Mouse (Mus musculus) liver, embryonic 11.5 days (tissue): ENCODE measurements around the gene Aip. TPM values are rescaled to one million over a fixed set of nuclear protein-coding genes. Genes with fewer than 3 reads are reported as not detected.
"Not testable (repeated sequence)": the region's sequence is repeated elsewhere in the genome, so short reads cannot be mapped to it uniquely, and the experiment has no call there.

Source experiments
- ATAC-seq: fragments of 200-750 bp; cut with Nextera tagmentation; replicated peaks from 2 replicates; pipeline ENCODE4 v1.8.0; 2017; ENCODE audit warnings: moderate number of reproducible peaks, mild to moderate bottlenecking, moderate TSS enrichment, moderate library complexity; ENCODE audit not compliant: low FRiP score
- DNase-seq: peaks from one replicate; pipeline ENCODE4 v3.0.0-alpha.2; 2017; ENCODE audit warnings: low spot score
- H3K27ac ChIP-seq: fragments of 300-500 bp; sonication (generic); 2 replicates; pipeline ENCODE4 v1.5.1; 2014; ENCODE audit warnings: mild to moderate bottlenecking, low read depth, low read length, control low read depth
- H3K27me3 ChIP-seq: fragments of 300-500 bp; sonication (generic); replicated peaks from 2 replicates; pipeline ENCODE4 v1.6.1; 2014; ENCODE audit warnings: low read length, mixed read lengths; ENCODE audit not compliant: control insufficient read depth, insufficient read depth
- H3K36me3 ChIP-seq: fragments of 300-500 bp; sonication (generic); 2 replicates; pipeline ENCODE4 v1.6.1; 2014; ENCODE audit warnings: mild to moderate bottlenecking, low read length, moderate library complexity, mixed read lengths; ENCODE audit not compliant: control insufficient read depth, insufficient read depth
- H3K4me1 ChIP-seq: fragments of 300-500 bp; sonication (generic); replicated peaks from 2 replicates; pipeline ENCODE4 v1.6.1; 2014; ENCODE audit warnings: low read length, mixed read lengths; ENCODE audit not compliant: control insufficient read depth, insufficient read depth
- H3K4me2 ChIP-seq: fragments of 300-500 bp; sonication (generic); 2 replicates; pipeline ENCODE4 v1.6.1; 2014; ENCODE audit warnings: mild to moderate bottlenecking, control low read depth, moderate library complexity
- H3K4me3 ChIP-seq: fragments of 300-500 bp; sonication (generic); 2 replicates; pipeline ENCODE4 v1.5.1; 2014; ENCODE audit warnings: low read depth, low read length, control low read depth
- H3K9ac ChIP-seq: fragments of 300-500 bp; sonication (generic); 2 replicates; pipeline ENCODE4 v1.6.1; 2014; ENCODE audit warnings: low read depth, low read length, control low read depth
- H3K9me3 ChIP-seq: fragments of 300-500 bp; sonication (generic); 2 replicates; pipeline ENCODE4 v1.6.1; 2016; ENCODE audit warnings: low read length, inconsistent platforms, mixed read lengths; ENCODE audit not compliant: control insufficient read depth
- WGBS: fragments of 180-500 bp; shearing (Covaris S2); extraction: QIAGEN DNeasy Blood & Tissue Kit; methylation state at CpG from one replicate; pipeline ENCODE4 v1.1.7; 2014; 5-methylcytosine and 5-hydroxymethylcytosine counted together
- polyA plus RNA-seq: library from polyadenylated mRNA; unstranded; fragments of >200 nt; fragmentation: Nextera tagmentation; extraction: Ambion mirVana; gene quantifications from 2 replicates; pipeline ENCODE4 v1.2.1, GENCODE M21; 2014

The Aip gene
- polyA plus RNA-seq, 1 experiment from 2014 or later: 56.2 TPM

DNA sequence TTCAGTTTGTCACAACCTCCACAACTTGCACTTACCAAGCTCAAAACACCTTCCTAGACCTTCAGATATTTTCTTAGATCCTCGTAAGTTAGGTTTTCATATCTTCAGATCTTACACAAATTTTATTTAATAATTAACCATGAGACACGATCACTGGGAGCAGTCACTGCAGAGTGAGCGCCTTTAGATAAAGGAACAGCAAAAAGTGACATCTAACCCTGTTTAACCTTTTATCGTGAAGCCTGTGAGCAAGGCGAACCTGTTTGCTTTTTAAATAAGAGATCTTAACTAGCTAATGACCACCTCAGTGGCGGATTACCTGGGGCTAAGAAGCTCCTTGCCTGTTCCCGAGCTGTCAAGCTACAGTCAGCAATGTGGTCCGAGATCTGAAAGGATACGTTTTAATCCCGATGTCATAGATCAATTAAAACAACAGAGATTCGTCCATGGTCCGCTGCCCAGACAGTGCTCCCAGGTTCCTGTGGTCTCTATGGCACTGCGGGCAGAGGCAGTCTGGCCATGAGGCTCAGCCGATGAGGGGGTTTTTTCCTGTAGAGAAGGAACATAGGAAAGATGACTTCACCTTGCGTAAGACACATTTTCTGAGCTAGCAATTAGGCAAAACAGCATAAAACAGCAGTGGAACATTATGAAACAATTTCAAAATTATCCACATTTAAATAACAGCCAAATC is 56.8 kb downstream of the Aip start:
- no peak for ATAC-seq
- Histone ChIP-seq H3K4me1 (0 out of 2 replicates have a peak, but pooled peaks cover 3% of the 10 kb centered on the region), H3K4me3 (no peak overlapping the region), H3K36me3 (no peaks in the 10 kb centered on the region), H3K9me3 (no peaks in the 10 kb centered on the region), H3K4me2 (no peak overlapping the region), H3K27ac (peak overlapping the region; percentile 62), H3K27me3 (no peaks in the 10 kb centered on the region), H3K9ac (no peak overlapping the region)
- DNase-seq: no peak
- WGBS: 68% methylated on average over 15 of the region's 15 CpGs

- not testable (repeated sequence) for H3K4me2 ChIP-seq, H3K36me3 ChIP-seq, H3K4me3 ChIP-seq, H3K4me1 ChIP-seq, DNase-seq, H3K27me3 ChIP-seq, ATAC-seq, H3K9ac ChIP-seq, H3K9me3 ChIP-seq
- peak overlapping the region; percentile 62; the same call in 1 of the 2 replicates for H3K27ac ChIP-seq
- WGBS: 82% methylated on average over 2 of the region's 2 CpGs
Measured at GRCm38 (mm10) chr19:4068242-4068641, 57.4 kb downstream of the Aip start.

DNA sequence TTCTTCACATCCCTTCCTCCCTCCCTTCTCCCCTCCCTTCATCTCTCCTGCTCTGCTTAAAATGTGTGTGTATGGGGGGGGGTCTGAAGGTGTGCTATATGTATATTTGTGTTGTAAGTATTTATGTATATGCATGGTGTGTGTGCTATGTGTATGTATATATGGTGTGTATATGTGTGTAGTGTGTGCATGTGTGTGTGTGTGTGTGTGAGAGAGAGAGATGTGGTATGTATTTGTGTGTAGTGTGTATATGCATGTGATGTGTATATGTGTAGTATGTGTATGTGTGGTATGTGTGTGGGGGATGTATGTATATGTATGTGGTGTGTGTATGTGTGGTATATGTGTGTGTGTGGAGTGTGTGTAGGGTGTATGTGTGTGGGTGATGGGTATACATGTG is 58.8 kb downstream of the Aip start:
- H3K4me1 ChIP-seq: 0 out of 2 replicates have a peak, but pooled peaks cover 3% of the 10 kb centered on the region
- no peak overlapping the region for H3K4me3 ChIP-seq
- no peak for DNase-seq
- H3K9me3 ChIP-seq: no peaks in the 10 kb centered on the region
- no peak overlapping the region for H3K9ac ChIP-seq
- no peak for ATAC-seq
- no peak overlapping the region for H3K27ac ChIP-seq
- no peak overlapping the region for H3K4me2 ChIP-seq
- H3K27me3 ChIP-seq: no peaks in the 10 kb centered on the region
- no peaks in the 10 kb centered on the region for H3K36me3 ChIP-seq

DNA sequence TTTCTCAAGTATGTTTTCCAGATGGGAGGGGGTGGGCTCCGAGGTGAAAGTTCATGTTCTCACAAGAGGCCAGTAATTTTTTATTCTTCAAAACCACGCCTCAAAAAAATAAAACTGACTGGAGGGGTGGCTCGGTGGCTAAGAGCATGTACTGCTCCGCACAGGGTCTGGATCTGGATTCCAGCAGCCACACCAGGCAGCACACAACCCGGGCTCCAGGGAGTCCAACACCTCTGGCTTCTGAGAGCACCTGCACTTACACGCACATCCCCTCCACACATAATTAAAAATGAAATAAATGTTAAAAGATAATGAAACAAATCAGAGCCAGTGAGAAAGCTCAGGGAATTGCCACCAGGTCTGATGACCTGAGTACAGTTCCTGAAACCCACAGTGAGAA is 59.4 kb downstream of the Aip start:
- 70% methylated on average over 6 of the region's 6 CpGs for WGBS
- Histone ChIP-seq H3K27me3 (no peaks in the 10 kb centered on the region), H3K4me1 (0 out of 2 replicates have a peak, but pooled peaks cover 3% of the 10 kb centered on the region), H3K4me3 (no peak overlapping the region), H3K4me2 (no peak overlapping the region), H3K9me3 (no peaks in the 10 kb centered on the region), H3K9ac (no peak overlapping the region), H3K36me3 (no peaks in the 10 kb centered on the region), H3K27ac (no peak overlapping the region)
- ATAC-seq (no peak), DNase-seq (no peak)

GRCm38 (mm10) chr19:4064501-4064900 is 61.2 kb downstream of the Aip start:
- H3K9me3 ChIP-seq, ATAC-seq, H3K4me1 ChIP-seq, H3K27ac ChIP-seq, DNase-seq, H3K4me2 ChIP-seq, H3K27me3 ChIP-seq, H3K9ac ChIP-seq, H3K4me3 ChIP-seq, H3K36me3 ChIP-seq: not testable (repeated sequence)
- WGBS: 38% methylated on average over 5 of the region's 11 CpGs

Other genes starting within 250 kb of the Aip start
- gene Tcirg1, start 218.7 kb downstream of the Aip start, polyA plus RNA-seq: 39.8 and 42.8 TPM in 2 replicates
- gene Ndufs8, start 213.1 kb downstream of the Aip start, polyA plus RNA-seq: 278 and 287 TPM in 2 replicates
- gene Aldh3b1, start 196.1 kb downstream of the Aip start, polyA plus RNA-seq: 1.7 TPM in 2 replicates
- 14.2 and 16.0 TPM in 2 replicates for gene Unc93b1, start 190.7 kb downstream of the Aip start, polyA plus RNA-seq
- gene Aldh3b3, start 167.2 kb downstream of the Aip start, polyA plus RNA-seq: not detected in 2 replicates
- gene Aldh3b2, start 153.5 kb downstream of the Aip start, polyA plus RNA-seq: 0.48 and 0.70 TPM in 2 replicates
- gene Acy3, start 139.3 kb downstream of the Aip start, polyA plus RNA-seq: 12.0 and 14.5 TPM in 2 replicates
- 1.8 TPM in 2 replicates for gene Tbx10, start 133.1 kb downstream of the Aip start, polyA plus RNA-seq
- gene Nudt8, start 125.3 kb downstream of the Aip start, polyA plus RNA-seq: 30.8 and 32.3 TPM in 2 replicates
- gene Gm49405, start 125.2 kb downstream of the Aip start, polyA plus RNA-seq: 1.6 and 2.4 TPM in 2 replicates
- gene Doc2g, start 122.5 kb downstream of the Aip start, polyA plus RNA-seq: 2.8 and 4.1 TPM in 2 replicates
- 232 and 234 TPM in 2 replicates for gene Ndufv1, start 113.1 kb downstream of the Aip start, polyA plus RNA-seq
- 733 and 765 TPM in 2 replicates for gene Gstp1, start 87.9 kb downstream of the Aip start, polyA plus RNA-seq
- 5.5 and 6.1 TPM in 2 replicates for gene Gstp2, start 79.8 kb downstream of the Aip start, polyA plus RNA-seq
- 14.6 and 16.7 TPM in 2 replicates for gene Gstp3, start 66.3 kb downstream of the Aip start, polyA plus RNA-seq
- 0.51 and 0.52 TPM in 2 replicates for gene Cabp2, start 44.3 kb downstream of the Aip start, polyA plus RNA-seq
- gene Cdk2ap2, start 28.7 kb downstream of the Aip start, polyA plus RNA-seq: 121 and 135 TPM in 2 replicates
- 7.2 and 8.0 TPM in 2 replicates for gene Pitpnm1, start 25.9 kb downstream of the Aip start, polyA plus RNA-seq
- not detected in 2 replicates for gene Gpr152, start 13.9 kb upstream of the Aip start, polyA plus RNA-seq
- gene Cabp4, start 18.2 kb upstream of the Aip start, polyA plus RNA-seq: 0.21 TPM in 1 of 2 replicates, not detected in the other
- gene Coro1b, start 22.8 kb upstream of the Aip start, polyA plus RNA-seq: 126 and 132 TPM in 2 replicates
- gene Ptprcap, start 27.7 kb upstream of the Aip start, polyA plus RNA-seq: 38.7 and 41.1 TPM in 2 replicates
- gene Rps6kb2, start 37.5 kb upstream of the Aip start, polyA plus RNA-seq: 41.0 and 53.5 TPM in 2 replicates
- 0.89 and 1.2 TPM in 2 replicates for gene Carns1, start 49.6 kb upstream of the Aip start, polyA plus RNA-seq
- 3.3 and 3.4 TPM in 2 replicates for gene Tbc1d10c, start 65.4 kb upstream of the Aip start, polyA plus RNA-seq
- 773 and 809 TPM in 2 replicates for gene Ppp1ca, start 66.2 kb upstream of the Aip start, polyA plus RNA-seq
- gene Rad9a, start 75.8 kb upstream of the Aip start, polyA plus RNA-seq: 35.7 and 38.8 TPM in 2 replicates
- 1.9 and 2.4 TPM in 2 replicates for gene Clcf1, start 88.4 kb upstream of the Aip start, polyA plus RNA-seq
- not detected in 2 replicates for gene AC109138.7, start 88.5 kb upstream of the Aip start, polyA plus RNA-seq
- gene Pold4, start 106.0 kb upstream of the Aip start, polyA plus RNA-seq: 22.1 and 24.9 TPM in 2 replicates
- gene Ssh3, start 143.3 kb upstream of the Aip start, polyA plus RNA-seq: 3.2 and 3.3 TPM in 2 replicates
- 2.9 and 3.2 TPM in 2 replicates for gene Ankrd13d, start 157.3 kb upstream of the Aip start, polyA plus RNA-seq
- 22.1 and 23.1 TPM in 2 replicates for gene Grk2, start 180.4 kb upstream of the Aip start, polyA plus RNA-seq